Comparison of ENCODE assay signal across 18 mouse cellular contexts in the genomic region with DNA sequence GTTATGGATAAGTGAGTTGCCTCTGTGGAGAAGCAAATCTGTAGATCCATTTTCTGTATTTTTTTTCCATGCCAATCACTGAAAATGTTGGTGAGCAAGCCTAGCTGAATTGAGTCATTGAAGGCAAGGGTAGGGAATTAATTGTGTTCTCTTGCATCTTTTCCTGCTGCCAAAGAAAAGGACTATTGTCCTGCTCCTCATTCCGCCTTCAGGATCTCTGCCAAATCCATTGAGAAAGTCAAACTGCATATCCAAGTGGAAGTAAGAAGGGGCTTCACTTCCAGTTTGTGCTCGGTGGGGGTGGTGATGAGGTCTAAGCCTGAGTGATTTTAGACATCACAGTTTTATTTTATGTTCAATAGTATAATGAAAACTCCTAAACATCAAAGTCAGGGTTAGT.
DNase-seq lines count a peak whose midpoint lies in the region; ATAC-seq and TF ChIP-seq lines count a peak whose summit lies in the region.
"Had no signal": no experiment of that assay in that cellular context is flagged by ENCODE, and none has a peak within 500 bp of the region (broad histone marks: within the 10 kb centered on the region; RNA-seq: fewer than 3 reads in every experiment).

No protein-coding gene starts in this region.

- no peak overlapping the region for H3K4me2 ChIP-seq in forebrain, embryonic 11.5 days (ENCODE audit: low read depth, low read length, severe bottlenecking)
- H3K4me2 ChIP-seq in midbrain, embryonic 14.5 days (ENCODE audit: low read length) = no peak overlapping the region
- no peak overlapping the region for H3K4me2 ChIP-seq in midbrain, embryonic 11.5 days
- H3K4me2 ChIP-seq in forebrain, embryonic 13.5 days = no peak overlapping the region
- H3K4me2 ChIP-seq in hindbrain, postnatal 0 days (ENCODE audit: low read depth, low read length) = no peak overlapping the region
- H3K4me2 ChIP-seq: embryonic facial prominence, embryonic 15.5 days; heart, embryonic 11.5 days; liver, embryonic 13.5 days had no signal

- no peak for TF ChIP-seq CTCF in hindbrain, postnatal 0 days (IDR thresholded peaks at IDR 0.05; ENCODE audit: low read depth)

- peak; percentile 27; the same call in 1 of the 2 replicates for ATAC-seq in forebrain, embryonic 11.5 days (replicated peaks; ENCODE audit: low FRiP score)
- peak; percentile 46; the same call in 1 of the 2 replicates for ATAC-seq in midbrain, embryonic 14.5 days (ENCODE audit: low FRiP score, low TSS enrichment)
- no peak for ATAC-seq in midbrain, embryonic 11.5 days (ENCODE audit: low FRiP score)
- peak; percentile 74; the same call in 1 of the 2 replicates for ATAC-seq in forebrain, embryonic 13.5 days
- peak; percentile 49 for ATAC-seq in hindbrain, postnatal 0 days
- ATAC-seq: intestine, postnatal 0 days; lung, postnatal 0 days had no signal

- no peaks in the 10 kb centered on the region for H3K36me3 ChIP-seq in forebrain, embryonic 11.5 days (ENCODE audit: control insufficient read depth, insufficient read depth, low read length)
- no peaks in the 10 kb centered on the region for H3K36me3 ChIP-seq in forebrain, embryonic 10.5 days (replicated peaks)
- H3K36me3 ChIP-seq in midbrain, embryonic 14.5 days (ENCODE audit: control insufficient read depth, insufficient read depth, low read length) = no peaks in the 10 kb centered on the region
- H3K36me3 ChIP-seq in midbrain, embryonic 11.5 days (ENCODE audit: control insufficient read depth, insufficient read depth, low read length) = no peaks in the 10 kb centered on the region
- H3K36me3 ChIP-seq in forebrain, embryonic 13.5 days (ENCODE audit: poor library complexity, severe bottlenecking) = no peaks in the 10 kb centered on the region
- H3K36me3 ChIP-seq in hindbrain, postnatal 0 days (ENCODE audit: insufficient read depth, low read length) = no peaks in the 10 kb centered on the region
- H3K36me3 ChIP-seq: embryonic facial prominence, embryonic 15.5 days; limb, embryonic 10.5 days; liver, embryonic 13.5 days had no signal

- no peak overlapping the region for H3K4me3 ChIP-seq in forebrain, embryonic 11.5 days (ENCODE audit: low read depth, low read length)
- no peak overlapping the region for H3K4me3 ChIP-seq in forebrain, embryonic 10.5 days
- no peak overlapping the region for H3K4me3 ChIP-seq in midbrain, embryonic 14.5 days (replicated peaks; ENCODE audit: low read depth, low read length)
- no peak overlapping the region for H3K4me3 ChIP-seq in midbrain, embryonic 11.5 days (ENCODE audit: low read depth, low read length)
- H3K4me3 ChIP-seq in forebrain, embryonic 13.5 days = no peak overlapping the region
- no peak overlapping the region for H3K4me3 ChIP-seq in hindbrain, postnatal 0 days (ENCODE audit: low read length)
- H3K4me3 ChIP-seq: embryonic facial prominence, embryonic 15.5 days; limb, embryonic 10.5 days; liver, embryonic 13.5 days; megakaryocyte, embryonic 14.5 days had no signal

- H3K9ac ChIP-seq in forebrain, embryonic 11.5 days (ENCODE audit: low read length) = no peak overlapping the region
- no peak overlapping the region for H3K9ac ChIP-seq in midbrain, embryonic 14.5 days (replicated peaks; ENCODE audit: low read length)
- no peak overlapping the region for H3K9ac ChIP-seq in midbrain, embryonic 11.5 days (ENCODE audit: low read length)
- H3K9ac ChIP-seq in forebrain, embryonic 13.5 days = no peak overlapping the region
- H3K9ac ChIP-seq in hindbrain, postnatal 0 days (replicated peaks; ENCODE audit: low read length) = no peak overlapping the region
- H3K9ac ChIP-seq: embryonic facial prominence, embryonic 15.5 days; liver, embryonic 13.5 days had no signal

- H3K9me3 ChIP-seq in forebrain, embryonic 11.5 days (ENCODE audit: control insufficient read depth, low read length) = no peaks in the 10 kb centered on the region
- H3K9me3 ChIP-seq in forebrain, embryonic 10.5 days = no peaks in the 10 kb centered on the region
- H3K9me3 ChIP-seq in midbrain, embryonic 14.5 days (ENCODE audit: control insufficient read depth, low read length) = no peaks in the 10 kb centered on the region
- H3K9me3 ChIP-seq in midbrain, embryonic 11.5 days (ENCODE audit: control insufficient read depth, low read length) = no peaks in the 10 kb centered on the region
- no peaks in the 10 kb centered on the region for H3K9me3 ChIP-seq in forebrain, embryonic 13.5 days (replicated peaks)
- no peaks in the 10 kb centered on the region for H3K9me3 ChIP-seq in hindbrain, postnatal 0 days (ENCODE audit: low read length)
- H3K9me3 ChIP-seq: embryonic facial prominence, embryonic 15.5 days; limb, embryonic 10.5 days; liver, embryonic 13.5 days; megakaryocyte, embryonic 14.5 days had no signal

- no peak overlapping the region for H3K27ac ChIP-seq in forebrain, embryonic 11.5 days (ENCODE audit: low read depth, low read length)
- no peak overlapping the region for H3K27ac ChIP-seq in forebrain, embryonic 10.5 days
- H3K27ac ChIP-seq in midbrain, embryonic 14.5 days (replicated peaks; ENCODE audit: low read depth, low read length) = no peak overlapping the region
- no peak overlapping the region for H3K27ac ChIP-seq in midbrain, embryonic 11.5 days (ENCODE audit: low read depth, low read length)
- no peak overlapping the region for H3K27ac ChIP-seq in forebrain, embryonic 13.5 days
- no peak overlapping the region for H3K27ac ChIP-seq in hindbrain, postnatal 0 days
- H3K27ac ChIP-seq: embryonic facial prominence, embryonic 15.5 days; kidney, postnatal 0 days; limb, embryonic 10.5 days; liver, embryonic 13.5 days had no signal

- no peak for DNase-seq in forebrain, embryonic 11.5 days (ENCODE audit: low spot score)
- no peak for DNase-seq in forebrain, embryonic 10.5 days (ENCODE audit: extremely low spot score, low spot score)
- DNase-seq in midbrain, embryonic 14.5 days = peak; percentile 56
- no peak for DNase-seq in midbrain, embryonic 11.5 days (ENCODE audit: low spot score, missing footprints)
- peak; percentile 72 for DNase-seq in hindbrain, postnatal 0 days (ENCODE audit: low spot score)
- no peak for DNase-seq in gastrocnemius, adult 8-10 months (ENCODE audit: low spot score in 2 of 2)
- no peak for DNase-seq in heart, adult 9 months (ENCODE audit: low spot score in 2 of 2)
- DNase-seq: gastrocnemius, postnatal 14 days; liver, embryonic 13.5 days; thymus, adult 2 months had no signal

- 16% methylated on average over 2 of the region's 2 CpGs for WGBS in forebrain, embryonic 11.5 days
- 23% methylated on average over 2 of the region's 2 CpGs for WGBS in forebrain, embryonic 10.5 days
- WGBS in midbrain, embryonic 14.5 days = 16% methylated on average over 2 of the region's 2 CpGs
- 33% methylated on average over 2 of the region's 2 CpGs for WGBS in midbrain, embryonic 11.5 days
- WGBS in forebrain, embryonic 13.5 days = 10% methylated on average over 2 of the region's 2 CpGs
- 22% methylated on average over 2 of the region's 2 CpGs for WGBS in hindbrain, postnatal 0 days

- H3K4me1 ChIP-seq in forebrain, embryonic 11.5 days (replicated peaks; ENCODE audit: control insufficient read depth, insufficient read depth, low read length) = 0 out of 2 replicates have a peak, but pooled peaks cover 2% of the 10 kb centered on the region
- peaks cover 7% of the 10 kb centered on the region for H3K4me1 ChIP-seq in forebrain, embryonic 10.5 days
- H3K4me1 ChIP-seq in midbrain, embryonic 14.5 days (ENCODE audit: control insufficient read depth, insufficient read depth, low read length) = no peaks in the 10 kb centered on the region
- H3K4me1 ChIP-seq in midbrain, embryonic 11.5 days (ENCODE audit: control insufficient read depth, insufficient read depth, low read length) = no peaks in the 10 kb centered on the region; the same call in 1 of the 2 replicates
- no peaks in the 10 kb centered on the region; the same call in 1 of the 2 replicates for H3K4me1 ChIP-seq in forebrain, embryonic 13.5 days
- H3K4me1 ChIP-seq in hindbrain, postnatal 0 days (ENCODE audit: insufficient read depth, low read length) = no peaks in the 10 kb centered on the region
- H3K4me1 ChIP-seq: embryonic facial prominence, embryonic 15.5 days; limb, embryonic 10.5 days; liver, embryonic 13.5 days; megakaryocyte, embryonic 14.5 days had no signal

- no peaks in the 10 kb centered on the region for H3K27me3 ChIP-seq in forebrain, embryonic 11.5 days (ENCODE audit: control insufficient read depth, insufficient read depth, low read length)
- no peaks in the 10 kb centered on the region for H3K27me3 ChIP-seq in forebrain, embryonic 10.5 days (ENCODE audit: poor library complexity, severe bottlenecking)
- H3K27me3 ChIP-seq in midbrain, embryonic 14.5 days (ENCODE audit: control insufficient read depth, insufficient read depth, low read length) = no peaks in the 10 kb centered on the region
- no peaks in the 10 kb centered on the region for H3K27me3 ChIP-seq in midbrain, embryonic 11.5 days (ENCODE audit: control insufficient read depth, insufficient read depth, low read length)
- H3K27me3 ChIP-seq in forebrain, embryonic 13.5 days = no peaks in the 10 kb centered on the region
- H3K27me3 ChIP-seq in hindbrain, postnatal 0 days (ENCODE audit: insufficient read depth, low read length) = no peaks in the 10 kb centered on the region
- H3K27me3 ChIP-seq: embryonic facial prominence, embryonic 15.5 days; liver, embryonic 13.5 days; megakaryocyte, embryonic 14.5 days had no signal

Comparison
In these comparisons a context has a peak if more than half of its experiments do, and no peak if none do; other contexts are left out.
1. DNase-seq: peak in midbrain, embryonic 14.5 days (single experiment) and hindbrain, postnatal 0 days (single experiment); none in forebrain, embryonic 11.5 days (single experiment), forebrain, embryonic 10.5 days (single experiment), midbrain, embryonic 11.5 days (single experiment), gastrocnemius, adult 8-10 months (0 of 2) and heart, adult 9 months (0 of 2).